Mouse (Mus musculus): ENCODE data around the gene Brd7. TPM values are rescaled to one million over a fixed set of nuclear protein-coding genes. Genes with fewer than 3 reads are reported as not detected.

The Brd7 gene
- polyA plus RNA-seq, 1 experiment from 2014 or later: 63.5 TPM

GRCm38 (mm10) chr8:88288622-88289242, 73.3 kb downstream of the Brd7 start:
- no peaks in the 10 kb centered on the region for H3K9me3 ChIP-seq
- H3K4me2 ChIP-seq: no peak overlapping the region
- no peak overlapping the region for H3K27ac ChIP-seq
- WGBS: 67% methylated on average over 12 of the region's 12 CpGs
- H3K4me1 ChIP-seq: no peaks in the 10 kb centered on the region
- no peaks in the 10 kb centered on the region for H3K36me3 ChIP-seq (replicated peaks)
- no peaks in the 10 kb centered on the region for H3K27me3 ChIP-seq (replicated peaks)
- ATAC-seq (replicated peaks): no peak
- no peak overlapping the region for H3K9ac ChIP-seq
- no peak overlapping the region for H3K4me3 ChIP-seq

GRCm38 (mm10) chr8:88286421-88286960, 75.5 kb downstream of the Brd7 start:
- Histone ChIP-seq H3K4me2 (no peak overlapping the region), H3K4me3 (no peak overlapping the region), H3K4me1 (no peaks in the 10 kb centered on the region), H3K36me3 (replicated peaks) (no peaks in the 10 kb centered on the region), H3K9ac (no peak overlapping the region), H3K9me3 (no peaks in the 10 kb centered on the region), H3K27me3 (replicated peaks) (no peaks in the 10 kb centered on the region), H3K27ac (no peak overlapping the region)
- 87% methylated on average over 14 of the region's 14 CpGs for WGBS
- no peak for ATAC-seq (replicated peaks)

GRCm38 (mm10) chr8:88285469-88286356, 76.3 kb downstream of the Brd7 start:
- Histone ChIP-seq H3K4me1 (no peaks in the 10 kb centered on the region), H3K27me3 (replicated peaks) (no peaks in the 10 kb centered on the region), H3K9ac (no peak overlapping the region), H3K4me3 (no peak overlapping the region), H3K27ac (no peak overlapping the region), H3K9me3 (no peaks in the 10 kb centered on the region), H3K36me3 (replicated peaks) (no peaks in the 10 kb centered on the region), H3K4me2 (no peak overlapping the region)
- 84% methylated on average over 8 of the region's 8 CpGs for WGBS
- no peak for ATAC-seq (replicated peaks)

GRCm38 (mm10) chr8:88284738-88285137, 77.3 kb downstream of the Brd7 start:
- Histone ChIP-seq H3K9ac (no peak overlapping the region), H3K4me1 (no peaks in the 10 kb centered on the region), H3K27ac (no peak overlapping the region), H3K27me3 (replicated peaks) (no peaks in the 10 kb centered on the region), H3K36me3 (replicated peaks) (no peaks in the 10 kb centered on the region), H3K4me3 (no peak overlapping the region), H3K4me2 (no peak overlapping the region), H3K9me3 (no peaks in the 10 kb centered on the region)
- no peak for ATAC-seq (replicated peaks)
- 60% methylated on average over 7 of the region's 7 CpGs for WGBS

GRCm38 (mm10) chr8:88283243-88284115, 78.5 kb downstream of the Brd7 start:
- ATAC-seq (replicated peaks): no peak
- Histone ChIP-seq H3K4me1 (no peaks in the 10 kb centered on the region), H3K4me3 (no peak overlapping the region), H3K36me3 (replicated peaks) (no peaks in the 10 kb centered on the region), H3K9ac (no peak overlapping the region), H3K27me3 (replicated peaks) (no peaks in the 10 kb centered on the region), H3K27ac (no peak overlapping the region), H3K9me3 (no peaks in the 10 kb centered on the region), H3K4me2 (no peak overlapping the region)
- WGBS: 88% methylated on average over 13 of the region's 13 CpGs

- H3K27ac ChIP-seq: no peak overlapping the region
- 69% methylated on average over 8 of the region's 8 CpGs for WGBS
- no peak for ATAC-seq (replicated peaks)
- H3K4me1 ChIP-seq: no peaks in the 10 kb centered on the region
- H3K27me3 ChIP-seq (replicated peaks): no peaks in the 10 kb centered on the region
- no peak overlapping the region for H3K4me3 ChIP-seq
- H3K9ac ChIP-seq: no peak overlapping the region
- no peaks in the 10 kb centered on the region for H3K36me3 ChIP-seq (replicated peaks)
- no peaks in the 10 kb centered on the region for H3K9me3 ChIP-seq
- no peak overlapping the region for H3K4me2 ChIP-seq
Measured at GRCm38 (mm10) chr8:88282684-88283083, 79.3 kb downstream of the Brd7 start.

Other genes starting within 250 kb of the Brd7 start
- 38.4 and 40.2 TPM in 2 replicates for gene Cnep1r1, start 243.4 kb downstream of the Brd7 start, polyA plus RNA-seq (2015; fragmentation: Nextera tagmentation; extraction: Ambion mirVana)
- gene Heatr3, start 224.3 kb downstream of the Brd7 start, polyA plus RNA-seq (2015; fragmentation: Nextera tagmentation; extraction: Ambion mirVana): 40.9 and 41.6 TPM in 2 replicates
- 10.4 and 11.2 TPM in 2 replicates for gene Tent4b, start 163.0 kb downstream of the Brd7 start, polyA plus RNA-seq (2015; fragmentation: Nextera tagmentation; extraction: Ambion mirVana)
- 4.1 and 4.3 TPM in 2 replicates for gene Adcy7, start 89.8 kb downstream of the Brd7 start, polyA plus RNA-seq (2015; fragmentation: Nextera tagmentation; extraction: Ambion mirVana)
- 62.9 and 69.1 TPM in 2 replicates for gene Nkd1, start 159.2 kb upstream of the Brd7 start, polyA plus RNA-seq (2015; fragmentation: Nextera tagmentation; extraction: Ambion mirVana)

All from midbrain, embryonic 15.5 days (tissue).